Mouse (Mus musculus) ES-Bruce4 (cell line): ENCODE data around the gene Celf2.

Experiments
- CTCF ChIP-seq: IDR thresholded peaks from one replicate; pipeline ENCODE4 v1.8.1; 2011; ENCODE audit warnings: low read depth, low read length
- POLR2A ChIP-seq: IDR thresholded peaks from one replicate; pipeline ENCODE4 v1.8.1; 2011; ENCODE audit warnings: low read length; ENCODE audit not compliant: insufficient read depth

DNA sequence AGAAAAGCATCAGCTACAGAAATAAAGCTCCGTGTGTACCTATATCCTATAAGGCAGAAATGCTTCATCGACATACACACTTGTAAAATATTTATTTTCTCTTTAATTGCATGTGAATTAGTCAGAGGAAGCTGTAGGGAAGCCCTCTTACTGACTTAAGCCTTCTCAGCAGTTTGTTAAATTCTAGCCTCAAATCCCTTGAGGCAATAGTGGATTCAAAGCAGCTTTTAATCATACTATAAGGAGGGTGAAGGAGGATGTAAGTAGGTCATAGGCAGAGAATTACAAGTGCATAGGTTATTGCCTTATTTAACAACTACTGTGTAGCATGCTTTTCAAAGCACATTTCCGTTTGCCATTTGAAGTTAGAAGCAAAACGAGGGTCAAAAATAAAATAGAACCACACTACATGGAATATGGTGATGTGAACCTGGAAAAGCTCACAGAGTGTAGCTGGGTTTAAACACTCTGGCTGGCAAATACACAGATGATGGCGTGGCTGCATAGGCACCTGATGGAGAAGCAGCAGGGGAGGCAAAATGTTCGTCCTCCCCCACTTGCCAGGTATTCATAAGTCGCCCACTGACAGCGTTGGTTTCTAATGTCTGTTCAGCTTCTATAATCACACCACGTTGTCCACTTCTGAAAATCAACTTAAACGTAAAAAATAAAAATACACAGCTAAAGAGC lies 635.0 kb downstream of the Celf2 start:
- TF ChIP-seq CTCF = no peak
- no peak for TF ChIP-seq POLR2A
